Mouse (Mus musculus) kidney, embryonic 14.5 days (tissue): ENCODE results near the gene Ppp1r2. TPM values are rescaled to one million over a fixed set of nuclear protein-coding genes. Genes with fewer than 3 reads are reported as not detected.

ENCODE experiments used
- ATAC-seq: fragments of 200-750 bp; cut with Nextera tagmentation; 2 replicates; pipeline ENCODE4 v1.8.0; 2017; ENCODE audit warnings: moderate number of reproducible peaks, mild to moderate bottlenecking, moderate TSS enrichment, moderate library complexity; ENCODE audit not compliant: low FRiP score, low TSS enrichment
- H3K27ac ChIP-seq: fragments of 300-500 bp; sonication (generic); 2 replicates; pipeline ENCODE4 v1.5.1; 2014; ENCODE audit warnings: low read depth, mild to moderate bottlenecking, low read length, moderate library complexity, mixed read lengths
- H3K27me3 ChIP-seq: fragments of 300-500 bp; sonication (generic); 2 replicates; pipeline ENCODE4 v1.6.1; 2014; ENCODE audit warnings: mild to moderate bottlenecking, low read length; ENCODE audit not compliant: control insufficient read depth, insufficient read depth
- H3K36me3 ChIP-seq: fragments of 300-500 bp; sonication (generic); 2 replicates; pipeline ENCODE4 v1.6.1; 2014; ENCODE audit warnings: low read length, mixed read lengths; ENCODE audit not compliant: control insufficient read depth, insufficient read depth
- H3K4me1 ChIP-seq: fragments of 300-500 bp; sonication (generic); 2 replicates; pipeline ENCODE4 v1.6.1; 2014; ENCODE audit warnings: low read length, mixed read lengths; ENCODE audit not compliant: control insufficient read depth, insufficient read depth
- H3K4me2 ChIP-seq: fragments of 300-500 bp; sonication (generic); replicated peaks from 2 replicates; pipeline ENCODE4 v1.6.1; 2014; ENCODE audit warnings: low read depth, mild to moderate bottlenecking, low read length
- H3K4me3 ChIP-seq: fragments of 300-500 bp; sonication (generic); 2 replicates; pipeline ENCODE4 v1.5.1; 2014; ENCODE audit warnings: mild to moderate bottlenecking, low read length
- H3K9ac ChIP-seq: fragments of 300-500 bp; sonication (generic); 2 replicates; pipeline ENCODE4 v1.6.1; 2014; ENCODE audit warnings: low read depth, mild to moderate bottlenecking, low read length, moderate library complexity
- H3K9me3 ChIP-seq: fragments of 300-500 bp; sonication (generic); 2 replicates; pipeline ENCODE4 v1.6.1; 2016; ENCODE audit warnings: low read length; ENCODE audit not compliant: control insufficient read depth
- WGBS: fragments of 180-500 bp; shearing (Covaris S2); extraction: QIAGEN DNeasy Blood & Tissue Kit; methylation state at CpG from one replicate; pipeline ENCODE4 v1.1.7; 2014; 5-methylcytosine and 5-hydroxymethylcytosine counted together
- polyA plus RNA-seq: library from polyadenylated mRNA; unstranded; fragments of >200 nt; fragmentation: Nextera tagmentation; extraction: Ambion mirVana; gene quantifications from 2 replicates; pipeline ENCODE4 v1.2.1, GENCODE M21; 2014

Gene Ppp1r2
- polyA plus RNA-seq, 1 experiment from 2014 or later: 98.6 TPM

GRCm38 (mm10) chr16:31280176-31280575, 5.1 kb upstream of the Ppp1r2 start:
- Histone ChIP-seq H3K4me2 (no peak overlapping the region), H3K27ac (no peak overlapping the region), H3K4me3 (no peak overlapping the region), H3K4me1 (peaks cover 7% of the 10 kb centered on the region; the same call in 1 of the 2 replicates), H3K27me3 (no peaks in the 10 kb centered on the region), H3K9me3 (no peaks in the 10 kb centered on the region), H3K36me3 (no peaks in the 10 kb centered on the region), H3K9ac (no peak overlapping the region)
- ATAC-seq: no peak
- 85% methylated on average over 4 of the region's 4 CpGs for WGBS

GRCm38 (mm10) chr16:31278581-31278980, 3.5 kb upstream of the Ppp1r2 start:
- no peak overlapping the region for H3K9ac ChIP-seq
- no peak overlapping the region for H3K27ac ChIP-seq
- no peaks in the 10 kb centered on the region for H3K27me3 ChIP-seq
- H3K36me3 ChIP-seq: no peaks in the 10 kb centered on the region
- ATAC-seq: no peak
- no peaks in the 10 kb centered on the region for H3K9me3 ChIP-seq
- H3K4me3 ChIP-seq: no peak overlapping the region
- 60% methylated on average over 6 of the region's 6 CpGs for WGBS
- H3K4me2 ChIP-seq: no peak overlapping the region
- H3K4me1 ChIP-seq: peaks cover 10% of the 10 kb centered on the region

- no peaks in the 10 kb centered on the region for H3K27me3 ChIP-seq
- WGBS: 70% methylated on average over 2 of the region's 2 CpGs
- H3K36me3 ChIP-seq: no peaks in the 10 kb centered on the region
- no peak overlapping the region for H3K4me3 ChIP-seq
- no peaks in the 10 kb centered on the region for H3K9me3 ChIP-seq
- H3K4me1 ChIP-seq: peaks cover 15% of the 10 kb centered on the region
- no peak overlapping the region for H3K9ac ChIP-seq
- no peak overlapping the region for H3K27ac ChIP-seq
- no peak overlapping the region for H3K4me2 ChIP-seq
- ATAC-seq: no peak
Observed at GRCm38 (mm10) chr16:31278081-31278480, 3.0 kb upstream of the Ppp1r2 start.

GRCm38 (mm10) chr16:31276962-31277361, 1.9 kb upstream of the Ppp1r2 start:
- no peak for ATAC-seq
- no peak overlapping the region for H3K9ac ChIP-seq
- no peak overlapping the region for H3K4me2 ChIP-seq
- H3K4me3 ChIP-seq: no peak overlapping the region
- H3K27me3 ChIP-seq: no peaks in the 10 kb centered on the region
- H3K4me1 ChIP-seq: peaks cover 25% of the 10 kb centered on the region
- H3K36me3 ChIP-seq: no peaks in the 10 kb centered on the region; the same call in 1 of the 2 replicates
- no peaks in the 10 kb centered on the region for H3K9me3 ChIP-seq
- WGBS: 59% methylated on average over 7 of the region's 7 CpGs
- peak overlapping the region; percentile 67 for H3K27ac ChIP-seq

DNA sequence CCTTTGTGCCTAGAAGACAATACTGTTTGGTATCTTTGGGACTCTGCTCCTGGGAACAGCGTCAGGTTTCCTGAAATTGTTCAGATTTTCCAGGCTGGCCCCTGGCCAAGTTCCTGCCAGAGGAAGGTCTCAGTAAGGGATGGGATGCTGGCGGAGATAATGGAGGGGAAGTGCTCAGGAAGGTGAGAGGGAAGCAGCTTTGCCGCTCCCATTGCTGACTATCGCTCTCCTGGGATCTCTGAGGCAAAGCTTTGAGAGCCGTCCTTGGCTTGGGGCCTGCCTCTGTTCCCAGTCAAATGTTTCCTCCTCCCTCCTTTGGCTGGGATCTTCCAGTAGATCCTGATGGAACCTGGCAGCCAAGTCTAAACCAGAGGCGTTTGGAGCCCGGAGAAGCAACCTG, 1.5 kb upstream of the Ppp1r2 start:
- H3K4me3 ChIP-seq: no peak overlapping the region
- H3K4me2 ChIP-seq: no peak overlapping the region
- H3K9me3 ChIP-seq: no peaks in the 10 kb centered on the region
- peaks cover 25% of the 10 kb centered on the region for H3K4me1 ChIP-seq
- WGBS: 77% methylated on average over 7 of the region's 7 CpGs
- H3K36me3 ChIP-seq: no peaks in the 10 kb centered on the region; the same call in 1 of the 2 replicates
- no peak for ATAC-seq
- no peak overlapping the region for H3K9ac ChIP-seq
- H3K27ac ChIP-seq: peak overlapping the region; percentile 67; the same call in 1 of the 2 replicates
- no peaks in the 10 kb centered on the region for H3K27me3 ChIP-seq

GRCm38 (mm10) chr16:31274084-31274483, 993 bp downstream of the Ppp1r2 start:
- H3K27ac ChIP-seq: peak overlapping the region; percentile 88
- no peaks in the 10 kb centered on the region for H3K9me3 ChIP-seq
- H3K27me3 ChIP-seq: no peaks in the 10 kb centered on the region
- peak overlapping the region; percentile 96 for H3K9ac ChIP-seq
- peak overlapping the region; percentile 89 for H3K4me3 ChIP-seq
- ATAC-seq: no peak
- peak overlapping the region; percentile 79 for H3K4me2 ChIP-seq
- 3% methylated on average over 6 of the region's 6 CpGs for WGBS
- no peaks in the 10 kb centered on the region; the same call in 1 of the 2 replicates for H3K36me3 ChIP-seq
- H3K4me1 ChIP-seq: peaks cover 25% of the 10 kb centered on the region

DNA sequence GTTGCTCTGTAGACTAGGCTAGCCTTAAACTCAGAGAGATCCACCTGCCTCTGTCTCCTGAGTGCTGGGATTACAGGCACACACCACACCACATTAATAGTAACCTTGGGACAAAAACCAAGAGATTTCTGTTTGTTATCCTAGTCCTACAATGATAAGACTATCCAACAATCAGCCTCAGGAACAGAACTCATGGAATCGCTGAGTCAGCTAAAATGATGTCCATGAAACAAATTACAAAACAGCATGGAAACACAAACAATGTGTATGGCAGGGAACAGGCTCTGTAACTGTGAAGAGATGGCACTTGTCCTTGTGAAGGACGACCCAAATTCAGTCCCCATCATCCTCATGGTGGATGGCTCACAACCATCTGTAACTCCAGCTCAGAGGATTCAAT, 8.4 kb downstream of the Ppp1r2 start:
- H3K4me2 ChIP-seq: no peak overlapping the region
- WGBS: 87% methylated on average over 2 of the region's 2 CpGs
- no peaks in the 10 kb centered on the region for H3K4me1 ChIP-seq
- no peaks in the 10 kb centered on the region for H3K27me3 ChIP-seq
- no peak overlapping the region for H3K27ac ChIP-seq
- no peak overlapping the region for H3K9ac ChIP-seq
- H3K36me3 ChIP-seq: peaks cover 6% of the 10 kb centered on the region; the same call in 1 of the 2 replicates
- no peak overlapping the region for H3K4me3 ChIP-seq
- H3K9me3 ChIP-seq: no peaks in the 10 kb centered on the region
- ATAC-seq: no peak

GRCm38 (mm10) chr16:31256151-31256550, 18.9 kb downstream of the Ppp1r2 start:
- no peak overlapping the region for H3K4me2 ChIP-seq
- H3K27ac ChIP-seq: no peak overlapping the region
- H3K4me3 ChIP-seq: no peak overlapping the region
- no peaks in the 10 kb centered on the region for H3K27me3 ChIP-seq
- H3K9me3 ChIP-seq: no peaks in the 10 kb centered on the region
- WGBS: 89% methylated on average over 2 of the region's 2 CpGs
- peaks cover 63% of the 10 kb centered on the region for H3K36me3 ChIP-seq
- no peak overlapping the region for H3K9ac ChIP-seq
- H3K4me1 ChIP-seq: no peaks in the 10 kb centered on the region
- ATAC-seq: no peak

DNA sequence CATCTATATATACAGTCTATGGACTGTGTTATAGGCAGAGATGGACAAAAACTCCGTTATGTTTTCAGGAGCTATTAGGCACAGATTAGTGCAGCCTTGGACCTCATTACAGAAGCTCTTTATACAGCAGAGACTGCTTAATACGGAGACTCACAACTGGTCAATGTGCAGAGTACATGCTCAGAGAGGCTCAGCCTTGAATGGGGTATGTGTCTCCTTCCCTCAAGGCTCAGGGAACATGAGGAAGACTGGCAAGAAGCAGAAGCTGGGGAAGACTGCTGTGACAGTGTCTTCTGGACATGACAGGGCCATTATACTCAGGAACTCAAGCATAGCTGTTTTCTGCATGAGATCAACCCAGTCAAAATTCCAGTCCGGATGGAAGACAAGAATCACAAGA, 19.4 kb downstream of the Ppp1r2 start:
- 86% methylated on average over 3 of the region's 3 CpGs for WGBS

More for the DNA sequence above, 19.4 kb downstream of the Ppp1r2 start:
- no peak overlapping the region for H3K27ac ChIP-seq
- ATAC-seq: no peak
- no peaks in the 10 kb centered on the region for H3K9me3 ChIP-seq
- no peak overlapping the region for H3K4me2 ChIP-seq
- no peak overlapping the region for H3K4me3 ChIP-seq
- no peak overlapping the region for H3K9ac ChIP-seq
- no peaks in the 10 kb centered on the region for H3K4me1 ChIP-seq
- no peaks in the 10 kb centered on the region for H3K27me3 ChIP-seq
- peaks cover 59% of the 10 kb centered on the region for H3K36me3 ChIP-seq
